Mouse (Mus musculus): Measurements from ENCODE around the gene Lhfpl3. TPM values are rescaled to one million over a fixed set of nuclear protein-coding genes. Genes with fewer than 3 reads are reported as not detected.
A peak's percentile ranks its signal among the peaks of the same experiment; 100 is the strongest.

Gene Lhfpl3
- polyA plus RNA-seq, 1 experiment from 2014 or later, result 1.3 TPM

DNA sequence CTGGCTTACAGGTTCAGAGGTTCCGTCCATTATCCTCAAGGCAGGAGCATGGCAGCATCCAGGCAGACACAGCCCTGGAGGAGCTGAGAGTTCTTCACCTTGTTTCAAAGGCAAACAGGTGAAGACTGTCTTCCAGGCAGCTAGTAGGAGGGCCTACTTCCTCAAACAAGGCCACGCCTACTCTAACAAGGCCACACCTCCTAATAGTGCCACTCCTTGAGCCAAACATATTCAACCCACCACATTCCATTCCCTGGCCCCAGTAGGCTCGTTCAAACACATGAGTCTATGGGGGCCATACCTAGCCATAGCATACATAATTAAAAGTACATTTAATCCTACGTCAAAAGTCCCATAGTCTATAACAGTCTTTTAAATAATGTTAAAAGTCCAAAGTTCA, 407.4 kb downstream of the Lhfpl3 start:
- WGBS, result 84% methylated on average over 4 of the region's 4 CpGs
- Histone ChIP-seq H3K4me2 (no peak overlapping the region), H3K4me1 (ENCODE audit: control insufficient read depth, insufficient read depth, low read length) (no peaks in the 10 kb centered on the region), H3K36me3 (ENCODE audit: control insufficient read depth, insufficient read depth, low read length) (no peaks in the 10 kb centered on the region), H3K27ac (ENCODE audit: low read depth, low read length) (no peak overlapping the region), H3K9me3 (ENCODE audit: control insufficient read depth, low read length) (no peaks in the 10 kb centered on the region), H3K4me3 (ENCODE audit: low read depth, low read length) (no peak overlapping the region), H3K9ac (ENCODE audit: low read length) (no peak overlapping the region), H3K27me3 (ENCODE audit: control insufficient read depth, insufficient read depth, low read length) (no peaks in the 10 kb centered on the region)
- ATAC-seq (ENCODE audit: low FRiP score), result no peak
- DNase-seq (ENCODE audit: low spot score, missing footprints), result no peak

- WGBS, result 83% methylated on average over 1 of the region's 1 CpGs
- DNase-seq (ENCODE audit: low spot score, missing footprints), result no peak
Measured at GRCm38 (mm10) chr5:23154439-23154838, 408.6 kb downstream of the Lhfpl3 start.

GRCm38 (mm10) chr5:23165947-23166350, 420.1 kb downstream of the Lhfpl3 start:
- Histone ChIP-seq H3K9ac (ENCODE audit: low read length) (no peak overlapping the region; the same call in 1 of the 2 replicates), H3K4me2 (peak overlapping the region; percentile 20; the same call in 1 of the 2 replicates), H3K9me3 (ENCODE audit: control insufficient read depth, low read length) (no peaks in the 10 kb centered on the region), H3K27me3 (ENCODE audit: control insufficient read depth, insufficient read depth, low read length) (no peaks in the 10 kb centered on the region), H3K4me1 (ENCODE audit: control insufficient read depth, insufficient read depth, low read length) (peaks cover 3% of the 10 kb centered on the region; the same call in 1 of the 2 replicates), H3K36me3 (ENCODE audit: control insufficient read depth, insufficient read depth, low read length) (no peaks in the 10 kb centered on the region), H3K4me3 (ENCODE audit: low read depth, low read length) (no peak overlapping the region), H3K27ac (ENCODE audit: low read depth, low read length) (no peak overlapping the region)
- WGBS, result 25% methylated on average over 6 of the region's 6 CpGs
- no peak for DNase-seq (ENCODE audit: low spot score, missing footprints)
- peak; percentile 67; the same call in 1 of the 2 replicates for ATAC-seq (ENCODE audit: low FRiP score)

More at GRCm38 (mm10) chr5:23154439-23154838, 408.6 kb downstream of the Lhfpl3 start:
- H3K9me3 ChIP-seq (ENCODE audit: control insufficient read depth, low read length), result no peaks in the 10 kb centered on the region
- no peaks in the 10 kb centered on the region for H3K4me1 ChIP-seq (ENCODE audit: control insufficient read depth, insufficient read depth, low read length)
- H3K27me3 ChIP-seq (ENCODE audit: control insufficient read depth, insufficient read depth, low read length), result no peaks in the 10 kb centered on the region
- no peak for ATAC-seq (ENCODE audit: low FRiP score)
- no peak overlapping the region for H3K4me2 ChIP-seq
- H3K9ac ChIP-seq (ENCODE audit: low read length), result no peak overlapping the region
- H3K27ac ChIP-seq (ENCODE audit: low read depth, low read length), result no peak overlapping the region
- no peak overlapping the region for H3K4me3 ChIP-seq (ENCODE audit: low read depth, low read length)
- no peaks in the 10 kb centered on the region for H3K36me3 ChIP-seq (ENCODE audit: control insufficient read depth, insufficient read depth, low read length)

DNA sequence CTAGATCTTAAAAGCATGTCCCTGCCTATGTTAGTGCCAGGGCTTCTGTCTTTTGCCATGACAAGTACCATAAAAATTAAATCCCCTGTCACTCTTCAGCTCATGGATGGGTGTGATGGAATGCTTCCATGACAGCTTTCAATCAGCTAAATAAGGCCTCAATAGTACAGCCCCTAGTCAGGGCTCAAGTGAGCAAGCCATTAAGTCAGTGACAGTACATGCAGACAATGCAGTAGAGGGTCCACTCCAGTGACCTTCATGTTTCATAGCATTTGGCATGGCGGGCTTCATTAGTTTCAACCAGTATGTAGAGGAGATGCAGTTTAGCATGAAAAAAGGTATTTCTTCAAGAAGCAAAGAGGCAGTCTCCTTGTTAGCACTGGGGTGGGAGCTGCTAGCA, 420.8 kb downstream of the Lhfpl3 start:
- Histone ChIP-seq H3K27ac (ENCODE audit: low read depth, low read length) (no peak overlapping the region), H3K4me2 (no peak overlapping the region), H3K9ac (ENCODE audit: low read length) (no peak overlapping the region), H3K4me3 (ENCODE audit: low read depth, low read length) (no peak overlapping the region), H3K9me3 (ENCODE audit: control insufficient read depth, low read length) (no peaks in the 10 kb centered on the region), H3K36me3 (ENCODE audit: control insufficient read depth, insufficient read depth, low read length) (no peaks in the 10 kb centered on the region), H3K4me1 (ENCODE audit: control insufficient read depth, insufficient read depth, low read length) (peaks cover 3% of the 10 kb centered on the region; the same call in 1 of the 2 replicates), H3K27me3 (ENCODE audit: control insufficient read depth, insufficient read depth, low read length) (no peaks in the 10 kb centered on the region)
- DNase-seq (ENCODE audit: low spot score, missing footprints) (no peak), ATAC-seq (ENCODE audit: low FRiP score) (no peak)
- WGBS, result 73% methylated on average over 1 of the region's 1 CpGs

GRCm38 (mm10) chr5:23189633-23190032, 443.8 kb downstream of the Lhfpl3 start:
- no peak for ATAC-seq (ENCODE audit: low FRiP score)
- Histone ChIP-seq H3K36me3 (ENCODE audit: control insufficient read depth, insufficient read depth, low read length) (no peaks in the 10 kb centered on the region), H3K4me1 (ENCODE audit: control insufficient read depth, insufficient read depth, low read length) (no peaks in the 10 kb centered on the region)

GRCm38 (mm10) chr5:23196879-23197278, 451.0 kb downstream of the Lhfpl3 start:
- ATAC-seq (ENCODE audit: low FRiP score) (no peak), DNase-seq (ENCODE audit: low spot score, missing footprints) (no peak)
- Histone ChIP-seq H3K4me1 (ENCODE audit: control insufficient read depth, insufficient read depth, low read length) (no peaks in the 10 kb centered on the region), H3K27ac (ENCODE audit: low read depth, low read length) (no peak overlapping the region), H3K4me3 (ENCODE audit: low read depth, low read length) (no peak overlapping the region), H3K27me3 (ENCODE audit: control insufficient read depth, insufficient read depth, low read length) (no peaks in the 10 kb centered on the region), H3K9me3 (ENCODE audit: control insufficient read depth, low read length) (no peaks in the 10 kb centered on the region), H3K9ac (ENCODE audit: low read length) (no peak overlapping the region), H3K36me3 (ENCODE audit: control insufficient read depth, insufficient read depth, low read length) (no peaks in the 10 kb centered on the region), H3K4me2 (no peak overlapping the region)
- WGBS, result 85% methylated on average over 4 of the region's 4 CpGs

More at GRCm38 (mm10) chr5:23189633-23190032, 443.8 kb downstream of the Lhfpl3 start:
- DNase-seq (ENCODE audit: low spot score, missing footprints), result no peak
- Histone ChIP-seq H3K9me3 (ENCODE audit: control insufficient read depth, low read length) (no peaks in the 10 kb centered on the region), H3K9ac (ENCODE audit: low read length) (no peak overlapping the region), H3K27ac (ENCODE audit: low read depth, low read length) (no peak overlapping the region), H3K27me3 (ENCODE audit: control insufficient read depth, insufficient read depth, low read length) (no peaks in the 10 kb centered on the region), H3K4me2 (no peak overlapping the region), H3K4me3 (ENCODE audit: low read depth, low read length) (no peak overlapping the region)
- WGBS, result 87% methylated on average over 6 of the region's 6 CpGs

DNA sequence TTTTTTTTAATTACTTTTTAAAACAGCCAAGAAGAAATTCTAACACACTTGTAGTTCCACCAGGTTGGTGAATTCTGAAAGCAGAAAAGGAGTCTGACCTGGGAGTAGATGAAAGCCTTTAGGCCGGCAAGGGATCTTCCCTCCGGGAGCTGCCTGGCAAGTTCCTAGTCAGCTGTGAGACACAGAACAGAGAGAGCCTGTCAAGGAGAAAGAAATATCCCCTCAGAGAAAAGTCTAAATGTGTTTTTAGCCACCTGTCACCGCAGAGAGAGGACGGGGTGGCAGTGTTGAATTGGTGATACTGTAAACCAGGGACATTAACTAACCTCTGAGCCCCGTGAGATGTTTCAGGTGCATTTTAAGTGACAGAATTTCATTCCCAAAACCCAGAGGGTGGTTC, 467.2 kb downstream of the Lhfpl3 start:
- no peaks in the 10 kb centered on the region for H3K9me3 ChIP-seq (ENCODE audit: control insufficient read depth, low read length)
- no peaks in the 10 kb centered on the region for H3K36me3 ChIP-seq (ENCODE audit: control insufficient read depth, insufficient read depth, low read length)
- 89% methylated on average over 5 of the region's 5 CpGs for WGBS
- no peak overlapping the region for H3K9ac ChIP-seq (ENCODE audit: low read length)
- H3K4me1 ChIP-seq (ENCODE audit: control insufficient read depth, insufficient read depth, low read length), result no peaks in the 10 kb centered on the region
- no peak for DNase-seq (ENCODE audit: low spot score, missing footprints)
- no peak for ATAC-seq (ENCODE audit: low FRiP score)
- H3K4me2 ChIP-seq, result no peak overlapping the region
- H3K27me3 ChIP-seq (ENCODE audit: control insufficient read depth, insufficient read depth, low read length), result no peaks in the 10 kb centered on the region
- no peak overlapping the region for H3K27ac ChIP-seq (ENCODE audit: low read depth, low read length)
- H3K4me3 ChIP-seq (ENCODE audit: low read depth, low read length), result no peak overlapping the region

GRCm38 (mm10) chr5:23214646-23215045, 468.8 kb downstream of the Lhfpl3 start:
- DNase-seq (ENCODE audit: low spot score, missing footprints) (no peak), ATAC-seq (ENCODE audit: low FRiP score) (no peak)
- H3K27me3 ChIP-seq (ENCODE audit: control insufficient read depth, insufficient read depth, low read length), result no peaks in the 10 kb centered on the region
- H3K9me3 ChIP-seq (ENCODE audit: control insufficient read depth, low read length), result no peaks in the 10 kb centered on the region
- H3K36me3 ChIP-seq (ENCODE audit: control insufficient read depth, insufficient read depth, low read length), result no peaks in the 10 kb centered on the region
- H3K4me2 ChIP-seq, result no peak overlapping the region
- no peak overlapping the region for H3K9ac ChIP-seq (ENCODE audit: low read length)
- no peak overlapping the region for H3K27ac ChIP-seq (ENCODE audit: low read depth, low read length)
- H3K4me3 ChIP-seq (ENCODE audit: low read depth, low read length), result no peak overlapping the region
- no peaks in the 10 kb centered on the region for H3K4me1 ChIP-seq (ENCODE audit: control insufficient read depth, insufficient read depth, low read length)
- WGBS, result 90% methylated on average over 3 of the region's 3 CpGs

GRCm38 (mm10) chr5:23219655-23220054, 473.8 kb downstream of the Lhfpl3 start:
- Histone ChIP-seq H3K36me3 (ENCODE audit: control insufficient read depth, insufficient read depth, low read length) (no peaks in the 10 kb centered on the region), H3K4me1 (ENCODE audit: control insufficient read depth, insufficient read depth, low read length) (no peaks in the 10 kb centered on the region), H3K27ac (ENCODE audit: low read depth, low read length) (no peak overlapping the region), H3K9me3 (ENCODE audit: control insufficient read depth, low read length) (no peaks in the 10 kb centered on the region), H3K4me3 (ENCODE audit: low read depth, low read length) (no peak overlapping the region), H3K9ac (ENCODE audit: low read length) (no peak overlapping the region), H3K27me3 (ENCODE audit: control insufficient read depth, insufficient read depth, low read length) (no peaks in the 10 kb centered on the region), H3K4me2 (no peak overlapping the region)
- no peak for DNase-seq (ENCODE audit: low spot score, missing footprints)
- ATAC-seq (ENCODE audit: low FRiP score), result no peak
- WGBS, result 90% methylated on average over 1 of the region's 1 CpGs

Data from midbrain, embryonic 11.5 days (tissue).